Mouse (Mus musculus) mouse embryonic stem cell (cell line): ENCODE measurements around the gene Dcaf5.

Experiments
- in situ Hi-C, 2 experiments: fragments of 300-500 bp; cut with MboI; formaldehyde crosslinking; loops; 1 replicate in 1 of 2; 3 replicates in 1 of 2; pipeline ENCODE4 v1.14.3; 2019 to 2020; ENCODE audit warnings: low sequenced_read_pairs in 2 of 2, low pct_unique_long_range_greater_than_20kb in 1 of 2, mixed read lengths in 1 of 2; ENCODE audit not compliant: unreplicated experiment in 1 of 2

Dcaf5 gene

GRCm38 (mm10) chr12:80427683-80428082 lies 8.7 kb downstream of the Dcaf5 start:
- in situ Hi-C loops = no loop called here

GRCm38 (mm10) chr12:80415100-80415499 lies 21.3 kb downstream of the Dcaf5 start:
- in situ Hi-C loops = no loop called here

- in situ Hi-C loops = no loop called here
Observed at GRCm38 (mm10) chr12:80410855-80411254, 25.5 kb downstream of the Dcaf5 start.

- in situ Hi-C loops = loop anchor here in 1 of 2 experiments (10.0 kb wide), 1 partner anchor 253 kb away; no protein-coding TSS in a partner anchor
Observed at GRCm38 (mm10) chr12:80407824-80408223, 28.6 kb downstream of the Dcaf5 start.

- in situ Hi-C loops = loop anchor here in 1 of 2 experiments (10.0 kb wide), 1 partner anchor 252 kb away; no protein-coding TSS in a partner anchor
Observed at GRCm38 (mm10) chr12:80406650-80407049, 29.8 kb downstream of the Dcaf5 start.

GRCm38 (mm10) chr12:80404139-80404538 lies 32.3 kb downstream of the Dcaf5 start:
- in situ Hi-C loops = loop anchor here in 1 of 2 experiments (10.0 kb wide), 1 partner anchor 249 kb away; no protein-coding TSS in a partner anchor

- in situ Hi-C loops = no loop called here
Observed at GRCm38 (mm10) chr12:80399147-80399546, 37.3 kb downstream of the Dcaf5 start.

- in situ Hi-C loops = no loop called here
Observed at GRCm38 (mm10) chr12:80396397-80396796, 40.0 kb downstream of the Dcaf5 start.

GRCm38 (mm10) chr12:80395270-80395669 lies 41.1 kb downstream of the Dcaf5 start:
- in situ Hi-C loops = no loop called here

GRCm38 (mm10) chr12:80394045-80394444 lies 42.4 kb downstream of the Dcaf5 start:
- in situ Hi-C loops = no loop called here

- in situ Hi-C loops = loop anchor here in 1 of 2 experiments (10.0 kb wide), 1 partner anchor 235 kb away; no protein-coding TSS in a partner anchor
Observed at GRCm38 (mm10) chr12:80389448-80389847, 47.0 kb downstream of the Dcaf5 start.

GRCm38 (mm10) chr12:80387326-80387725 lies 49.1 kb downstream of the Dcaf5 start:
- in situ Hi-C loops = loop anchor here in 1 of 2 experiments (10.0 kb wide), 1 partner anchor 233 kb away; no protein-coding TSS in a partner anchor

GRCm38 (mm10) chr12:80385361-80385760 lies 51.0 kb downstream of the Dcaf5 start:
- in situ Hi-C loops = loop anchor here in 1 of 2 experiments (10.0 kb wide), 1 partner anchor 231 kb away; no protein-coding TSS in a partner anchor

- in situ Hi-C loops = loop anchor here in 1 of 2 experiments (10.0 kb wide), 1 partner anchor 229 kb away; no protein-coding TSS in a partner anchor
Observed at GRCm38 (mm10) chr12:80383478-80383877, 52.9 kb downstream of the Dcaf5 start.

- in situ Hi-C loops = loop anchor here in 1 of 2 experiments (10.0 kb wide), 1 partner anchor 228 kb away; no protein-coding TSS in a partner anchor
Observed at GRCm38 (mm10) chr12:80382794-80383193, 53.6 kb downstream of the Dcaf5 start.

GRCm38 (mm10) chr12:80379831-80380457 lies 56.5 kb downstream of the Dcaf5 start:
- in situ Hi-C loops = loop anchor here in 1 of 2 experiments (10.0 kb wide), 1 partner anchor 225 kb away; no protein-coding TSS in a partner anchor

GRCm38 (mm10) chr12:80379393-80379792 lies 57.0 kb downstream of the Dcaf5 start:
- in situ Hi-C loops = no loop called here

GRCm38 (mm10) chr12:80377604-80378003 lies 58.8 kb downstream of the Dcaf5 start:
- in situ Hi-C loops = no loop called here

GRCm38 (mm10) chr12:80375721-80376120 lies 60.7 kb downstream of the Dcaf5 start:
- in situ Hi-C loops = no loop called here

- in situ Hi-C loops = loop anchor here in 1 of 2 experiments (25.0 kb wide), 1 partner anchor 187 kb away; no protein-coding TSS in a partner anchor
Observed at GRCm38 (mm10) chr12:80374736-80375135, 61.7 kb downstream of the Dcaf5 start.
